Comparison of ENCODE assay signal across 9 mouse cellular contexts in the genomic region with DNA sequence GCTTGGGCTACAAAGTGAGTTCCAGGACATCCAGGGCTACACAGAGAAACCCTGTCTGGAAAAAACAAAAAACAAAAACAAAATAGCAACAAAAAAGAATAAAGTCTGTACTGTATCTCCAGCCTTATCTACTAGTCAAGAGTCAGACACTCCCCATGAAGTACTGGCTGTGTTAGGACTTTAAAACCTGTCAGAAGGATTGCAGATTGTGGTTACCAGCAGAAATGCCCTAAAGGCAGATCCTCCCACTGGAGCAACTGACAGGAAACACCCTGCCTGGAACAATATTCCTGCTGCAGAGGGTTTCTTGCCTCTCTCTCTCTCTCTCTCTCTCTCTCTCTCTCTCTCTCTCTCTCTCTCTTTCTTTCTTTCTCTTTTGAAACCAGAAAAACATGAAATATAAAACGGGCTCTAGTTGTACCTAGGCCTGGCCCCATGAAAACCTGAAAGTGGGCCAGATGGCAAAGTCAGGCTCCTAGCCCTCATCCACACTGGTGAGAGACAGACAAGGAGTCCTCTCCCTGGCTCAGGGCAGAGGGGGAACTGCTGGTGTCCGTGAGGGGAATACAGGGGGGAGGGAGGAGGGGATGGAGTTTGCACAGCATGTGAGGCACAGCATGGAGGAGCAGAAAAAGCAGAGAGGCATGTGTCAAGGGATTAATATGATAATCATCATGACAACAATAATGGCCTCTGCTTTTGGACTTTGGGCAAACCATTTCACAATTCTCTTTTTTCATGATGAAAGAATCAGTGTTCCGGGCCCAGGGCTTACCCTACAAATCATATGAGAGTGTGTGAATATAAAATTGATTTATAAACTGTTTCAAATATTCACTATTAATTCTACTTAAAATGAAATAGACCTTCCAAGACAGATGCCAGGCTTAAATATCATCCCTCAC. TPM values are rescaled to one million over a fixed set of nuclear protein-coding genes. Genes with fewer than 3 reads are reported as not detected.
A peak's percentile ranks its signal among the peaks of the same experiment; 100 is the strongest.
DNase-seq lines count a peak whose midpoint lies in the region; ATAC-seq and TF ChIP-seq lines count a peak whose summit lies in the region.
"Had no signal": no experiment of that assay in that cellular context is flagged by ENCODE, and none has a peak within 500 bp of the region (broad histone marks: within the 10 kb centered on the region; RNA-seq: fewer than 3 reads in every experiment).

No protein-coding gene starts in this region.

- H3K27ac ChIP-seq in midbrain, embryonic 10.5 days (replicated peaks) = peak overlapping the region; percentile 10; the same call in 1 of the 2 replicates
- no peak overlapping the region for H3K27ac ChIP-seq in midbrain, postnatal 0 days (ENCODE audit: low read depth, low read length)
- H3K27ac ChIP-seq in limb, embryonic 10.5 days = peak overlapping the region; percentile 50; the same call in 1 of the 2 replicates
- peak overlapping the region; percentile 93 for H3K27ac ChIP-seq in stomach, embryonic 16.5 days (ENCODE audit: low read length)

- H3K27me3 ChIP-seq in midbrain, embryonic 10.5 days (ENCODE audit: low read depth, poor library complexity, severe bottlenecking) = no peaks in the 10 kb centered on the region
- H3K27me3 ChIP-seq in midbrain, postnatal 0 days (ENCODE audit: insufficient read depth, low read length) = no peaks in the 10 kb centered on the region
- H3K27me3 ChIP-seq in limb, embryonic 10.5 days (ENCODE audit: low read depth, poor library complexity, severe bottlenecking) = no peaks in the 10 kb centered on the region
- H3K27me3 ChIP-seq in stomach, embryonic 16.5 days (ENCODE audit: control insufficient read depth, insufficient read depth, low read length) = no peaks in the 10 kb centered on the region

- 62% methylated on average over 3 of the region's 3 CpGs for WGBS in midbrain, embryonic 10.5 days
- 41% methylated on average over 3 of the region's 3 CpGs for WGBS in midbrain, postnatal 0 days
- WGBS in limb, embryonic 10.5 days = 59% methylated on average over 3 of the region's 3 CpGs
- WGBS in stomach, embryonic 16.5 days = 60% methylated on average over 3 of the region's 3 CpGs

- H3K4me3 ChIP-seq in midbrain, embryonic 10.5 days = no peak overlapping the region
- no peak overlapping the region for H3K4me3 ChIP-seq in midbrain, postnatal 0 days (ENCODE audit: low read depth, low read length)
- no peak overlapping the region for H3K4me3 ChIP-seq in limb, embryonic 10.5 days
- H3K4me3 ChIP-seq in stomach, embryonic 16.5 days (replicated peaks; ENCODE audit: low read length) = no peak overlapping the region

- H3K9ac ChIP-seq in midbrain, postnatal 0 days (replicated peaks; ENCODE audit: low read length, poor library complexity, severe bottlenecking) = no peak overlapping the region
- peak overlapping the region; percentile 50; the same call in 1 of the 2 replicates for H3K9ac ChIP-seq in stomach, embryonic 16.5 days (ENCODE audit: low read length)

- H3K9me3 ChIP-seq in midbrain, embryonic 10.5 days (replicated peaks) = peaks cover 9% of the 10 kb centered on the region
- no peaks in the 10 kb centered on the region for H3K9me3 ChIP-seq in midbrain, postnatal 0 days (ENCODE audit: low read length)
- no peaks in the 10 kb centered on the region for H3K9me3 ChIP-seq in limb, embryonic 10.5 days (replicated peaks)
- H3K9me3 ChIP-seq in stomach, embryonic 16.5 days (replicated peaks; ENCODE audit: control insufficient read depth, low read length) = peaks cover 6% of the 10 kb centered on the region

- H3K36me3 ChIP-seq in midbrain, embryonic 10.5 days = no peaks in the 10 kb centered on the region
- H3K36me3 ChIP-seq in midbrain, postnatal 0 days (ENCODE audit: insufficient read depth, low read length) = no peaks in the 10 kb centered on the region
- H3K36me3 ChIP-seq in limb, embryonic 10.5 days = no peaks in the 10 kb centered on the region
- H3K36me3 ChIP-seq in stomach, embryonic 16.5 days (ENCODE audit: control insufficient read depth, insufficient read depth, low read length) = no peaks in the 10 kb centered on the region

- DNase-seq in embryo, embryonic 10 days (ENCODE audit: low spot score) = peak; percentile 35
- no peak for DNase-seq in embryo, embryonic 9.5 days (ENCODE audit: extremely low spot score)
- DNase-seq in midbrain, embryonic 10.5 days (ENCODE audit: low spot score) = no peak
- DNase-seq in midbrain, postnatal 0 days (ENCODE audit: low spot score) = no peak
- no peak for DNase-seq in limb, embryonic 10.5 days (ENCODE audit: low spot score)
- no peak for DNase-seq in right cerebral cortex, postnatal 14 days
- DNase-seq: cerebellum, postnatal 25 days had no signal

- TF ChIP-seq CTCF in midbrain, postnatal 0 days (IDR thresholded peaks at IDR 0.05) = no peak

- no peak for ATAC-seq in midbrain, postnatal 0 days (ENCODE audit: low FRiP score)
- no peak for ATAC-seq in stomach, embryonic 16.5 days (ENCODE audit: insufficient read depth, low FRiP score)
- ATAC-seq in CD4-positive, CD25-positive, alpha-beta regulatory T cell, adult 4 months = no peak

- peaks cover 32% of the 10 kb centered on the region for H3K4me1 ChIP-seq in midbrain, embryonic 10.5 days
- no peaks in the 10 kb centered on the region for H3K4me1 ChIP-seq in midbrain, postnatal 0 days (ENCODE audit: insufficient read depth, low read length)
- peaks cover 36% of the 10 kb centered on the region for H3K4me1 ChIP-seq in limb, embryonic 10.5 days
- H3K4me1 ChIP-seq in stomach, embryonic 16.5 days (ENCODE audit: control insufficient read depth, insufficient read depth, low read length) = peaks cover 19% of the 10 kb centered on the region

- H3K4me2 ChIP-seq in midbrain, postnatal 0 days (ENCODE audit: low read depth, low read length, poor library complexity, severe bottlenecking) = no peak overlapping the region
- no peak overlapping the region for H3K4me2 ChIP-seq in stomach, embryonic 16.5 days (ENCODE audit: low read depth, low read length)

RNA-seq across cellular contexts. Expression of a gene that starts 19.3 kb away (rescaled TPM):
- not detected in 2 replicates for polyA plus RNA-seq in midbrain, embryonic 10.5 days (2016; fragmentation: Nextera tagmentation; extraction: Ambion mirVana)
- not detected in 2 replicates for total RNA-seq in midbrain, postnatal 0 days (2014; rRNA removed)
- polyA plus RNA-seq in midbrain, postnatal 0 days (2015; fragmentation: Nextera tagmentation; extraction: Ambion mirVana) = not detected in 2 replicates
- not detected in 2 replicates for polyA plus RNA-seq in limb, embryonic 10.5 days (2016; fragmentation: Nextera tagmentation; extraction: Ambion mirVana)
- not detected in 2 replicates for polyA plus RNA-seq in stomach, embryonic 16.5 days (2015; fragmentation: Nextera tagmentation; extraction: Ambion mirVana)
- polyA plus RNA-seq in CD4-positive, CD25-positive, alpha-beta regulatory T cell, adult 4 months (2017; shearing (Covaris generic)) = not detected

RNA-seq across cellular contexts. Expression of a gene that starts 25.6 kb away (rescaled TPM):
- 43.2 and 50.7 TPM in 2 replicates for polyA plus RNA-seq in midbrain, embryonic 10.5 days (2016; fragmentation: Nextera tagmentation; extraction: Ambion mirVana)
- total RNA-seq in midbrain, postnatal 0 days (2014; rRNA removed) = 73.3 and 80.5 TPM in 2 replicates
- 20.1 and 23.4 TPM in 2 replicates for polyA plus RNA-seq in midbrain, postnatal 0 days (2015; fragmentation: Nextera tagmentation; extraction: Ambion mirVana)
- 47.6 and 58.2 TPM in 2 replicates for polyA plus RNA-seq in limb, embryonic 10.5 days (2016; fragmentation: Nextera tagmentation; extraction: Ambion mirVana)
- 48.6 and 50.8 TPM in 2 replicates for polyA plus RNA-seq in stomach, embryonic 16.5 days (2015; fragmentation: Nextera tagmentation; extraction: Ambion mirVana)
- 10 to 100 TPM; 52.0 to 71.4 TPM for polyA plus RNA-seq in CD4-positive, CD25-positive, alpha-beta regulatory T cell, adult 4 months (2017; shearing (Covaris generic))
